Mouse (Mus musculus) lung, postnatal 10 days (tissue): ENCODE data around the gene Sidt1.
A peak's percentile ranks its signal among the peaks of the same experiment; 100 is the strongest.
"Not testable (repeated sequence)": the region's sequence is repeated elsewhere in the genome, so short reads cannot be mapped to it uniquely, and the experiment has no call there.

Source experiments
- DNase-seq: peaks from one replicate; pipeline ENCODE4 v3.0.0; 2021

The Sidt1 gene

GRCm38 (mm10) chr16:44302126-44302892 is 30.7 kb downstream of the Sidt1 start:
- DNase-seq: no peak

GRCm38 (mm10) chr16:44299438-44300093 is 33.4 kb downstream of the Sidt1 start:
- DNase-seq: no peak

- DNase-seq: no peak
Observed at GRCm38 (mm10) chr16:44293960-44294359, 39.0 kb downstream of the Sidt1 start.

GRCm38 (mm10) chr16:44292681-44293080 is 40.3 kb downstream of the Sidt1 start:
- DNase-seq: not testable (repeated sequence)

- DNase-seq: no peak
Observed at GRCm38 (mm10) chr16:44289004-44289648, 43.9 kb downstream of the Sidt1 start.

- DNase-seq: no peak
Observed at GRCm38 (mm10) chr16:44287356-44287950, 45.5 kb downstream of the Sidt1 start.

- no peak for DNase-seq
Observed at GRCm38 (mm10) chr16:44282614-44283325, 50.2 kb downstream of the Sidt1 start.

GRCm38 (mm10) chr16:44282036-44282435 is 51.0 kb downstream of the Sidt1 start:
- DNase-seq: no peak

GRCm38 (mm10) chr16:44280806-44281205 is 52.2 kb downstream of the Sidt1 start:
- DNase-seq: no peak

- no peak for DNase-seq
Observed at GRCm38 (mm10) chr16:44277212-44277611, 55.8 kb downstream of the Sidt1 start.

GRCm38 (mm10) chr16:44271371-44272038 is 61.5 kb downstream of the Sidt1 start:
- no peak for DNase-seq

- peak; percentile 42 for DNase-seq
Observed at GRCm38 (mm10) chr16:44270606-44271005, 62.4 kb downstream of the Sidt1 start.

GRCm38 (mm10) chr16:44269578-44269977 is 63.4 kb downstream of the Sidt1 start:
- no peak for DNase-seq

GRCm38 (mm10) chr16:44268541-44269215 is 64.3 kb downstream of the Sidt1 start:
- DNase-seq: no peak

GRCm38 (mm10) chr16:44265562-44265961 is 67.4 kb downstream of the Sidt1 start:
- DNase-seq: no peak

- no peak for DNase-seq
Observed at GRCm38 (mm10) chr16:44264916-44265315, 68.1 kb downstream of the Sidt1 start.

- DNase-seq: no peak
Observed at GRCm38 (mm10) chr16:44257476-44257875, 75.5 kb downstream of the Sidt1 start.

- peak; percentile 54 for DNase-seq
Observed at GRCm38 (mm10) chr16:44254698-44255097, 78.3 kb downstream of the Sidt1 start.

- DNase-seq: no peak
Observed at GRCm38 (mm10) chr16:44253797-44254634, 79.0 kb downstream of the Sidt1 start.

- no peak for DNase-seq
Observed at GRCm38 (mm10) chr16:44252735-44253134, 80.3 kb downstream of the Sidt1 start.

GRCm38 (mm10) chr16:44249985-44250384 is 83.0 kb downstream of the Sidt1 start:
- no peak for DNase-seq
